ENCODE assay signal across 21 mouse cellular contexts in the genomic region with DNA sequence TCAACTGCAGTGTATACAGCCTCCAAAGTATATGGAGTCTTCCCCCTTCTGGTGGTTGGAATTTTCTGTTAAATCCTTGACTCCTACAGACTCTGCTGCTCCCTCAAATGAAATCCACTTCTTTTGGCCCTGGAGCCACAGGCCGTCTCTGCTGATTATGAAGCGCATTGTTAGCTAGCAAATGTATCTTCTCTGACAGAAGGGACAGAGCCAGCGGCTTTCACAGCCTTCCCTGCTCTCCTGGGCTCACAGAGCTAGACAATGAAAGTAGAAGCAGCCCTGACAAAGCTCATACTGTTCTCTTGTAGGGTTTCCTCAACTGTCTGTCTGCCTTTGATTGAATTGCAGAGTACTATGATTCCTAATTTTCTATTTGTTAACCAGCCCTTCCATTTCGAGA. TPM values are rescaled to one million over a fixed set of nuclear protein-coding genes. Genes with fewer than 3 reads are reported as not detected.
DNase-seq lines count a peak whose midpoint lies in the region; ATAC-seq and TF ChIP-seq lines count a peak whose summit lies in the region.
"Had no signal": no experiment of that assay in that cellular context is flagged by ENCODE, and none has a peak within 500 bp of the region (broad histone marks: within the 10 kb centered on the region; RNA-seq: fewer than 3 reads in every experiment).

No protein-coding gene starts in this region.

- 63% methylated on average over 4 of the region's 4 CpGs for WGBS in forebrain, embryonic 10.5 days
- WGBS in forebrain, embryonic 11.5 days, result 60% methylated on average over 4 of the region's 4 CpGs
- 88% methylated on average over 4 of the region's 4 CpGs for WGBS in kidney, postnatal 0 days
- WGBS in stomach, embryonic 15.5 days, result 76% methylated on average over 4 of the region's 4 CpGs
- 74% methylated on average over 4 of the region's 4 CpGs for WGBS in stomach, postnatal 0 days
- 94% methylated on average over 4 of the region's 4 CpGs for WGBS in thymus, adult 2 months

- H3K4me2 ChIP-seq in forebrain, embryonic 11.5 days (ENCODE audit: low read depth, low read length, severe bottlenecking), result no peak overlapping the region
- H3K4me2 ChIP-seq in kidney, postnatal 0 days (ENCODE audit: low read length), result no peak overlapping the region
- H3K4me2 ChIP-seq in stomach, embryonic 15.5 days, result no peak overlapping the region
- no peak overlapping the region for H3K4me2 ChIP-seq in stomach, postnatal 0 days (replicated peaks; ENCODE audit: low read depth)
- H3K4me2 ChIP-seq: embryonic facial prominence, embryonic 13.5 days; heart, embryonic 12.5 days had no signal

- no peak for DNase-seq in forebrain, embryonic 10.5 days (ENCODE audit: extremely low spot score, low spot score)
- no peak for DNase-seq in forebrain, embryonic 11.5 days (ENCODE audit: low spot score)
- DNase-seq in kidney, postnatal 0 days (ENCODE audit: low spot score), result no peak
- DNase-seq in kidney, adult 8-10 months, result no peak
- DNase-seq in stomach, postnatal 0 days (ENCODE audit: low spot score), result no peak
- no peak for DNase-seq in thymus, adult 2 months
- DNase-seq in adrenal gland, postnatal 14 days, result no peak
- DNase-seq: cerebellum, adult 11-12 months; cerebellum, postnatal 36 days; heart, postnatal 36 days; kidney, adult 18-20 months; kidney, postnatal 25 days; layer of hippocampus, adult 9-11 months; liver; liver, postnatal 0 days; lung, postnatal 14 days; right cerebral cortex, postnatal 14 days; thymus, postnatal 4 days had no signal

- no peak for ATAC-seq in forebrain, embryonic 11.5 days (replicated peaks; ENCODE audit: low FRiP score)
- ATAC-seq in kidney, postnatal 0 days (replicated peaks; ENCODE audit: low FRiP score, low read depth), result no peak
- no peak for ATAC-seq in stomach, embryonic 15.5 days (ENCODE audit: insufficient read depth, low FRiP score, low read depth)
- no peak for ATAC-seq in stomach, postnatal 0 days (ENCODE audit: low FRiP score, low TSS enrichment)
- ATAC-seq: liver, postnatal 0 days had no signal

- no peak for TF ChIP-seq POLR2A in thymus, adult 2 months (IDR thresholded peaks at IDR 0.05; ENCODE audit: control insufficient read depth, extremely low read depth, insufficient read depth, low read length, poor library complexity)

- H3K9me3 ChIP-seq in forebrain, embryonic 10.5 days, result peaks cover 4% of the 10 kb centered on the region; the same call in 1 of the 2 replicates
- no peaks in the 10 kb centered on the region for H3K9me3 ChIP-seq in forebrain, embryonic 11.5 days (ENCODE audit: control insufficient read depth, low read length)
- no peaks in the 10 kb centered on the region for H3K9me3 ChIP-seq in kidney, postnatal 0 days (replicated peaks; ENCODE audit: low read length)
- no peaks in the 10 kb centered on the region for H3K9me3 ChIP-seq in stomach, embryonic 15.5 days
- no peaks in the 10 kb centered on the region for H3K9me3 ChIP-seq in stomach, postnatal 0 days (ENCODE audit: control insufficient read depth, low read length)
- H3K9me3 ChIP-seq: embryonic facial prominence, embryonic 13.5 days; heart, embryonic 12.5 days had no signal

- peak overlapping the region; percentile 49; the same call in 1 of the 2 replicates for H3K27ac ChIP-seq in forebrain, embryonic 10.5 days
- no peak overlapping the region for H3K27ac ChIP-seq in forebrain, embryonic 11.5 days (ENCODE audit: low read depth, low read length)
- no peak overlapping the region for H3K27ac ChIP-seq in kidney, postnatal 0 days
- peak overlapping the region; percentile 35; the same call in 1 of the 2 replicates for H3K27ac ChIP-seq in stomach, embryonic 15.5 days
- no peak overlapping the region for H3K27ac ChIP-seq in stomach, postnatal 0 days (replicated peaks)
- H3K27ac ChIP-seq in thymus, adult 2 months (ENCODE audit: control insufficient read depth, insufficient read depth, low read length), result no peak overlapping the region
- H3K27ac ChIP-seq: embryonic facial prominence, embryonic 13.5 days had no signal

- H3K36me3 ChIP-seq in forebrain, embryonic 10.5 days (replicated peaks), result no peaks in the 10 kb centered on the region
- H3K36me3 ChIP-seq in forebrain, embryonic 11.5 days (ENCODE audit: control insufficient read depth, insufficient read depth, low read length), result no peaks in the 10 kb centered on the region
- H3K36me3 ChIP-seq in kidney, postnatal 0 days (ENCODE audit: insufficient read depth, low read length), result no peaks in the 10 kb centered on the region
- no peaks in the 10 kb centered on the region for H3K36me3 ChIP-seq in stomach, embryonic 15.5 days
- H3K36me3 ChIP-seq in stomach, postnatal 0 days (ENCODE audit: control insufficient read depth, insufficient read depth, low read length), result no peaks in the 10 kb centered on the region
- H3K36me3 ChIP-seq in thymus, adult 2 months (ENCODE audit: control insufficient read depth, insufficient read depth, low read length), result no peaks in the 10 kb centered on the region
- H3K36me3 ChIP-seq: embryonic facial prominence, embryonic 13.5 days; heart, embryonic 12.5 days had no signal

- peaks cover 25% of the 10 kb centered on the region for H3K4me1 ChIP-seq in forebrain, embryonic 10.5 days
- no peaks in the 10 kb centered on the region for H3K4me1 ChIP-seq in forebrain, embryonic 11.5 days (replicated peaks; ENCODE audit: control insufficient read depth, insufficient read depth, low read length)
- no peaks in the 10 kb centered on the region for H3K4me1 ChIP-seq in kidney, postnatal 0 days (replicated peaks; ENCODE audit: insufficient read depth, low read length)
- H3K4me1 ChIP-seq in stomach, embryonic 15.5 days, result peaks cover 4% of the 10 kb centered on the region; the same call in 1 of the 2 replicates
- no peaks in the 10 kb centered on the region for H3K4me1 ChIP-seq in stomach, postnatal 0 days (replicated peaks; ENCODE audit: control insufficient read depth, insufficient read depth)
- H3K4me1 ChIP-seq in thymus, adult 2 months (replicated peaks; ENCODE audit: control insufficient read depth, insufficient read depth, low read length), result no peaks in the 10 kb centered on the region
- H3K4me1 ChIP-seq: embryonic facial prominence, embryonic 13.5 days had no signal

- H3K27me3 ChIP-seq in forebrain, embryonic 10.5 days (ENCODE audit: poor library complexity, severe bottlenecking), result no peaks in the 10 kb centered on the region
- H3K27me3 ChIP-seq in forebrain, embryonic 11.5 days (ENCODE audit: control insufficient read depth, insufficient read depth, low read length), result no peaks in the 10 kb centered on the region
- H3K27me3 ChIP-seq in kidney, postnatal 0 days (ENCODE audit: insufficient read depth, low read length), result no peaks in the 10 kb centered on the region
- H3K27me3 ChIP-seq in stomach, embryonic 15.5 days (replicated peaks), result no peaks in the 10 kb centered on the region
- H3K27me3 ChIP-seq in stomach, postnatal 0 days (ENCODE audit: control insufficient read depth, insufficient read depth, low read length), result no peaks in the 10 kb centered on the region
- H3K27me3 ChIP-seq in thymus, adult 2 months (ENCODE audit: control insufficient read depth, insufficient read depth, low read length), result no peaks in the 10 kb centered on the region
- H3K27me3 ChIP-seq: embryonic facial prominence, embryonic 13.5 days; heart, embryonic 12.5 days had no signal

- H3K4me3 ChIP-seq in forebrain, embryonic 10.5 days, result no peak overlapping the region
- no peak overlapping the region for H3K4me3 ChIP-seq in forebrain, embryonic 11.5 days (ENCODE audit: low read depth, low read length)
- H3K4me3 ChIP-seq in kidney, postnatal 0 days (replicated peaks; ENCODE audit: low read depth, low read length), result no peak overlapping the region
- no peak overlapping the region for H3K4me3 ChIP-seq in stomach, embryonic 15.5 days (replicated peaks)
- no peak overlapping the region for H3K4me3 ChIP-seq in stomach, postnatal 0 days (ENCODE audit: low read depth, low read length)
- H3K4me3 ChIP-seq in thymus, adult 2 months (ENCODE audit: control insufficient read depth, insufficient read depth, low read length), result no peak overlapping the region
- H3K4me3 ChIP-seq: embryonic facial prominence, embryonic 13.5 days; heart, embryonic 12.5 days had no signal

- TF ChIP-seq EP300 in stomach, postnatal 0 days (optimal IDR thresholded peaks at IDR 0.05), result no peak

- TF ChIP-seq CTCF in kidney, postnatal 0 days (IDR thresholded peaks at IDR 0.05; ENCODE audit: low read depth), result 0 out of 2 replicates have a peak, but pooled peaks have one; percentile 5
- TF ChIP-seq CTCF in stomach, postnatal 0 days (IDR thresholded peaks at IDR 0.05; ENCODE audit: low read depth), result no peak
- no peak for TF ChIP-seq CTCF in thymus, adult 2 months (IDR thresholded peaks at IDR 0.05; ENCODE audit: borderline replicate concordance, control insufficient read depth, extremely low read depth, insufficient read depth, low read length, poor library complexity)

- H3K9ac ChIP-seq in forebrain, embryonic 11.5 days (ENCODE audit: low read length), result no peak overlapping the region
- no peak overlapping the region for H3K9ac ChIP-seq in kidney, postnatal 0 days (ENCODE audit: low read depth, low read length)
- H3K9ac ChIP-seq in stomach, embryonic 15.5 days, result no peak overlapping the region
- H3K9ac ChIP-seq in stomach, postnatal 0 days (ENCODE audit: low read length), result no peak overlapping the region
- H3K9ac ChIP-seq: embryonic facial prominence, embryonic 13.5 days; heart, embryonic 12.5 days; liver, postnatal 0 days had no signal

RNA-seq across cellular contexts. Expression of a gene that starts 51.1 kb away (rescaled TPM):
- 17.1 and 17.2 TPM in 2 replicates for polyA plus RNA-seq in forebrain, embryonic 10.5 days (2016; fragmentation: Nextera tagmentation; extraction: Ambion mirVana)
- 15.1 and 16.0 TPM in 2 replicates for polyA plus RNA-seq in forebrain, embryonic 11.5 days (2014; fragmentation: Nextera tagmentation; extraction: Ambion mirVana)
- 13.7 and 15.6 TPM in 2 replicates for polyA plus RNA-seq in kidney, postnatal 0 days (2015; fragmentation: Nextera tagmentation; extraction: Ambion mirVana)
- 12.7 and 14.3 TPM in 2 replicates for polyA plus RNA-seq in stomach, embryonic 15.5 days (2015; fragmentation: Nextera tagmentation; extraction: Ambion mirVana)
- 6.1 and 6.2 TPM in 2 replicates for polyA plus RNA-seq in stomach, postnatal 0 days (2015; fragmentation: Nextera tagmentation; extraction: Ambion mirVana)
- polyA plus RNA-seq in thymus, adult 2 months (2012; rRNA removed), result 10.5 and 11.5 TPM in 2 replicates
- total RNA-seq in adrenal gland, postnatal 14 days (2021), result 16.6 and 17.2 TPM in 2 replicates

Comparison
In these comparisons a context has a peak if more than half of its experiments do, and no peak if none do; other contexts are left out.
1. H3K27ac ChIP-seq: peak in forebrain, embryonic 10.5 days (single experiment) and stomach, embryonic 15.5 days (single experiment); none in forebrain, embryonic 11.5 days (single experiment), kidney, postnatal 0 days (single experiment), stomach, postnatal 0 days (single experiment) and thymus, adult 2 months (single experiment).